27 mouse cellular contexts compared by ENCODE assay signal in genomic region chr1:55473756-55474155, GRCm38 (mm10).
DNase-seq lines count a peak whose midpoint lies in the region; ATAC-seq and TF ChIP-seq lines count a peak whose summit lies in the region.
"Had no signal": no experiment of that assay in that cellular context is flagged by ENCODE, and none has a peak within 500 bp of the region (broad histone marks: within the 10 kb centered on the region; RNA-seq: fewer than 3 reads in every experiment).

No protein-coding gene starts in this region.

- DNase-seq in heart, adult 2 months, result no peak
- DNase-seq in heart, adult 8-10 months (ENCODE audit: low spot score), result no peak
- peak; percentile 11 for DNase-seq in thymus, adult 2 months
- DNase-seq in thymus, adult 18-20 months, result no peak
- peak; percentile 47 for DNase-seq in ZHBTc4 (ENCODE audit: low read depth, low spot score)
- DNase-seq in cerebellum, adult 9-10 months, result no peak
- no peak for DNase-seq in kidney, postnatal 10 days
- DNase-seq: adrenal gland, adult 2 months; cerebellum, adult 8-10 months; gastrocnemius, postnatal 14 days; heart, adult 11 months; heart, postnatal 14 days; kidney, adult 18-20 months; kidney, postnatal 14 days; layer of hippocampus, postnatal 36 days; lung, adult 18-20 months; lung, postnatal 36 days had no signal

- intact Hi-C loops in heart, adult 2 months (cut with DNase I), result no loop called here

- no peaks in the 10 kb centered on the region for H3K79me2 ChIP-seq in heart, adult 2 months (replicated peaks; ENCODE audit: control insufficient read depth, insufficient read depth, low read length)

- H3K4me3 ChIP-seq in heart, adult 2 months, result no peak overlapping the region
- no peak overlapping the region for H3K4me3 ChIP-seq in thymus, adult 2 months (ENCODE audit: control insufficient read depth, insufficient read depth, low read length)
- H3K4me3 ChIP-seq: embryonic facial prominence, embryonic 15.5 days; heart, embryonic 13.5 days; limb, embryonic 13.5 days; liver, embryonic 12.5 days; megakaryocyte, embryonic 14.5 days; midbrain, embryonic 13.5 days had no signal

- no peak for TF ChIP-seq POLR2A in heart, adult 2 months (IDR thresholded peaks at IDR 0.05; ENCODE audit: insufficient read depth, low read depth, low read length)
- TF ChIP-seq POLR2A in thymus, adult 2 months (IDR thresholded peaks at IDR 0.05; ENCODE audit: control insufficient read depth, extremely low read depth, insufficient read depth, low read length, poor library complexity), result no peak

- no peaks in the 10 kb centered on the region for H3K27me3 ChIP-seq in heart, adult 2 months (ENCODE audit: control insufficient read depth, insufficient read depth, low read length)
- no peaks in the 10 kb centered on the region for H3K27me3 ChIP-seq in thymus, adult 2 months (ENCODE audit: control insufficient read depth, insufficient read depth, low read length)
- H3K27me3 ChIP-seq: embryonic facial prominence, embryonic 15.5 days; heart, embryonic 13.5 days; limb, embryonic 13.5 days; liver, embryonic 12.5 days; megakaryocyte, embryonic 14.5 days; midbrain, embryonic 13.5 days had no signal

- TF ChIP-seq CTCF in heart, adult 2 months (IDR thresholded peaks at IDR 0.05), result peak; percentile 11; the same call in 1 of the 2 replicates
- TF ChIP-seq CTCF in thymus, adult 2 months (IDR thresholded peaks at IDR 0.05; ENCODE audit: borderline replicate concordance, control insufficient read depth, extremely low read depth, insufficient read depth, low read length, poor library complexity), result no peak

- no peaks in the 10 kb centered on the region for H3K36me3 ChIP-seq in heart, adult 2 months (ENCODE audit: control insufficient read depth, insufficient read depth, low read length)
- H3K36me3 ChIP-seq in thymus, adult 2 months (ENCODE audit: control insufficient read depth, insufficient read depth, low read length), result no peaks in the 10 kb centered on the region
- H3K36me3 ChIP-seq: embryonic facial prominence, embryonic 15.5 days; heart, embryonic 13.5 days; limb, embryonic 13.5 days; liver, embryonic 12.5 days; midbrain, embryonic 13.5 days had no signal

- H3K27ac ChIP-seq in heart, adult 2 months, result no peak overlapping the region
- no peak overlapping the region for H3K27ac ChIP-seq in thymus, adult 2 months (ENCODE audit: control insufficient read depth, insufficient read depth, low read length)
- H3K27ac ChIP-seq: embryonic facial prominence, embryonic 15.5 days; heart, embryonic 13.5 days; hindbrain, postnatal 0 days; limb, embryonic 13.5 days; liver, embryonic 12.5 days; midbrain, embryonic 13.5 days; stomach, postnatal 0 days had no signal

- peak; percentile 34 for ATAC-seq in CD4-positive, CD25-positive, alpha-beta regulatory T cell, adult 4 months
- ATAC-seq: forebrain, embryonic 16.5 days; hindbrain, postnatal 0 days; liver, embryonic 12.5 days; midbrain, embryonic 13.5 days had no signal

- 74% methylated on average over 9 of the region's 9 CpGs for WGBS in heart, adult 2 months
- WGBS in thymus, adult 2 months, result 85% methylated on average over 9 of the region's 9 CpGs

- TF ChIP-seq EP300 in heart, adult 2 months (IDR thresholded peaks at IDR 0.05; ENCODE audit: insufficient read depth, low read depth, low read length), result no peak

- H3K4me1 ChIP-seq in heart, adult 2 months (ENCODE audit: control insufficient read depth, insufficient read depth, low read length), result no peaks in the 10 kb centered on the region
- H3K4me1 ChIP-seq in thymus, adult 2 months (replicated peaks; ENCODE audit: control insufficient read depth, insufficient read depth, low read length), result no peaks in the 10 kb centered on the region
- H3K4me1 ChIP-seq: embryonic facial prominence, embryonic 15.5 days; heart, embryonic 13.5 days; limb, embryonic 13.5 days; liver, embryonic 12.5 days; megakaryocyte, embryonic 14.5 days; midbrain, embryonic 13.5 days had no signal

- H3K9ac ChIP-seq in heart, adult 2 months (ENCODE audit: low read depth, low read length), result no peak overlapping the region
- H3K9ac ChIP-seq: embryonic facial prominence, embryonic 15.5 days; heart, embryonic 13.5 days; limb, embryonic 13.5 days; liver, embryonic 12.5 days; midbrain, embryonic 13.5 days had no signal

Comparison
In these comparisons a context has a peak if more than half of its experiments do, and no peak if none do; other contexts are left out.
1. DNase-seq: peak in thymus, adult 2 months (single experiment) and ZHBTc4 (single experiment); none in heart, adult 2 months (0 of 2), heart, adult 8-10 months (single experiment), thymus, adult 18-20 months (0 of 2), cerebellum, adult 9-10 months (single experiment) and kidney, postnatal 10 days (single experiment).